Mouse (Mus musculus) limb, embryonic 15.5 days (tissue): ENCODE results near the gene Nap1l4. TPM values are rescaled to one million over a fixed set of nuclear protein-coding genes. Genes with fewer than 3 reads are reported as not detected.
A peak's percentile ranks its signal among the peaks of the same experiment; 100 is the strongest.

Experiments used
- ATAC-seq: fragments of 200-750 bp; cut with Nextera tagmentation; 2 replicates; pipeline ENCODE4 v1.8.0; 2017; ENCODE audit warnings: low read depth, moderate TSS enrichment; ENCODE audit not compliant: insufficient number of reproducible peaks, low FRiP score, low TSS enrichment
- H3K27ac ChIP-seq: fragments of 300-500 bp; sonication (generic); 2 replicates; pipeline ENCODE4 v1.5.1; 2015; ENCODE audit warnings: moderate library complexity, mild to moderate bottlenecking, inconsistent platforms
- H3K27me3 ChIP-seq: fragments of 300-500 bp; sonication (generic); 2 replicates; pipeline ENCODE4 v1.6.1; 2015; ENCODE audit warnings: inconsistent platforms
- H3K36me3 ChIP-seq: fragments of 300-500 bp; sonication (generic); 2 replicates; pipeline ENCODE4 v1.6.1; 2015; ENCODE audit warnings: inconsistent platforms
- H3K4me1 ChIP-seq: fragments of 300-500 bp; sonication (generic); 2 replicates; pipeline ENCODE4 v1.6.1; 2015; ENCODE audit warnings: inconsistent platforms
- H3K4me2 ChIP-seq: fragments of 300-500 bp; sonication (generic); 2 replicates; pipeline ENCODE4 v1.6.1; 2015; ENCODE audit warnings: mild to moderate bottlenecking, inconsistent platforms
- H3K4me3 ChIP-seq: fragments of 300-500 bp; sonication (generic); 2 replicates; pipeline ENCODE4 v1.5.1; 2015; ENCODE audit warnings: mild to moderate bottlenecking, inconsistent platforms
- H3K9ac ChIP-seq: fragments of 300-500 bp; sonication (generic); 2 replicates; pipeline ENCODE4 v1.6.1; 2015; ENCODE audit warnings: inconsistent platforms
- H3K9me3 ChIP-seq: fragments of 300-500 bp; sonication (generic); 2 replicates; pipeline ENCODE4 v1.6.1; 2016; ENCODE audit warnings: inconsistent platforms
- WGBS: fragments of 180-500 bp; shearing (Covaris S2); methylation state at CpG from one replicate; pipeline ENCODE4 v1.1.7; 2015; 5-methylcytosine and 5-hydroxymethylcytosine counted together
- polyA plus RNA-seq: library from polyadenylated mRNA; unstranded; fragments of >200 nt; fragmentation: Nextera tagmentation; extraction: Ambion mirVana; gene quantifications from 2 replicates; pipeline ENCODE4 v1.2.1, GENCODE M21; 2015

Nap1l4 gene
- polyA plus RNA-seq, 1 experiment from 2014 or later: 211 TPM

GRCm38 (mm10) chr7:143513763-143514415, 35.0 kb downstream of the Nap1l4 start:
- H3K27ac ChIP-seq: no peak overlapping the region
- no peaks in the 10 kb centered on the region for H3K4me1 ChIP-seq
- H3K4me3 ChIP-seq: no peak overlapping the region
- no peak overlapping the region for H3K9ac ChIP-seq
- H3K36me3 ChIP-seq: peaks cover 70% of the 10 kb centered on the region
- no peak overlapping the region for H3K4me2 ChIP-seq
- H3K27me3 ChIP-seq: no peaks in the 10 kb centered on the region
- ATAC-seq: no peak
- WGBS: 86% methylated on average over 10 of the region's 10 CpGs
- H3K9me3 ChIP-seq: no peaks in the 10 kb centered on the region

- Histone ChIP-seq H3K4me2 (no peak overlapping the region), H3K9ac (no peak overlapping the region), H3K4me1 (no peaks in the 10 kb centered on the region), H3K27ac (no peak overlapping the region), H3K9me3 (no peaks in the 10 kb centered on the region), H3K4me3 (no peak overlapping the region), H3K27me3 (peaks cover 1% of the 10 kb centered on the region; the same call in 1 of the 2 replicates), H3K36me3 (peaks cover 45% of the 10 kb centered on the region)
- no peak for ATAC-seq
Measured at GRCm38 (mm10) chr7:143511335-143511712, 37.6 kb downstream of the Nap1l4 start.

DNA sequence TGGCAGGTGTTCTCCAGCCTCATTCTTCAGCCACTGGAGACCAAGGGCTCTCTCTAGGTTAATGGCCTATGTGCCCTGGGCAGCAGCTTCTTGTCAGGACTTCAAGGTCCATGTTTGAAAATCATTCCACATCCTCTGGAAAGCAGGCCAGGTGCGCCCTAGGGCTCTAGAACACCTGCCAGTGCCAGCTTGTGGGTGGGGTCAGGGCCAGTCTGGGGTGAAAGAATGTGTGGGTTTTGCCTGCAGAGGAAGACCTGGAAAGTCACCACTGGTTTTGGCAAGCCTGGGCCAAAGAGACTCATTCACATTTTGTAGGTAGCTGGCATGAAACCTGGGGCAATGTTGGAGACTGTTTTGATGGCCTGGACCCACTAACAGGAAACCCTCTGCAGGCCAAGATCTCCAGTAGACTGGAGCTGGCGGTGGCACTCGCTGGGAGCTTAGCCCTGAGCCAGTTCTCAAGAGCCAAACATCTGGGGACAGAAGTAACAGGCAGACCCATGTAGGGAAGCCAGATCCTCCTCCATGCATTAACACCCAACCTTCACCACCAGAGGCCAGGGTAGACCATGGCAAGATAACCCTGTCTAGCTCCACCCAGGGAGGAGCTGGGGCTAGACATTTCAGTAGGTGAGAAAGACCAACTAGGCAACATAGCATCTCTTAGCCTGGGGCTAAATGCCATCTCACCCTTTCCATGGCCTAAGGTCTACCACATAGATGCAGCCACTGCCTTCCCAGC, 38.1 kb downstream of the Nap1l4 start:
- Histone ChIP-seq H3K4me3 (no peak overlapping the region), H3K36me3 (peaks cover 39% of the 10 kb centered on the region), H3K4me2 (no peak overlapping the region), H3K9ac (no peak overlapping the region), H3K27ac (no peak overlapping the region), H3K27me3 (peaks cover 3% of the 10 kb centered on the region; the same call in 1 of the 2 replicates), H3K9me3 (no peaks in the 10 kb centered on the region), H3K4me1 (no peaks in the 10 kb centered on the region)
- WGBS: 80% methylated on average over 3 of the region's 3 CpGs
- no peak for ATAC-seq

- ATAC-seq: no peak
- no peak overlapping the region for H3K4me3 ChIP-seq
- H3K4me1 ChIP-seq: no peaks in the 10 kb centered on the region
- H3K9me3 ChIP-seq: no peaks in the 10 kb centered on the region
- H3K4me2 ChIP-seq: no peak overlapping the region
- no peak overlapping the region for H3K9ac ChIP-seq
- WGBS: 75% methylated on average over 1 of the region's 1 CpGs
- peaks cover 3% of the 10 kb centered on the region; the same call in 1 of the 2 replicates for H3K27me3 ChIP-seq
- peaks cover 27% of the 10 kb centered on the region for H3K36me3 ChIP-seq
- no peak overlapping the region for H3K27ac ChIP-seq
Measured at GRCm38 (mm10) chr7:143509566-143509965, 39.3 kb downstream of the Nap1l4 start.

- H3K9ac ChIP-seq: no peak overlapping the region
- H3K36me3 ChIP-seq: no peaks in the 10 kb centered on the region
- WGBS: 25% methylated on average over 7 of the region's 7 CpGs
- no peak overlapping the region for H3K4me3 ChIP-seq
- H3K4me2 ChIP-seq: no peak overlapping the region
- H3K4me1 ChIP-seq: peaks cover 15% of the 10 kb centered on the region
- H3K9me3 ChIP-seq: no peaks in the 10 kb centered on the region
- H3K27me3 ChIP-seq: peaks cover 22% of the 10 kb centered on the region
- H3K27ac ChIP-seq: no peak overlapping the region
- no peak for ATAC-seq
Measured at GRCm38 (mm10) chr7:143506675-143507074, 42.2 kb downstream of the Nap1l4 start.

DNA sequence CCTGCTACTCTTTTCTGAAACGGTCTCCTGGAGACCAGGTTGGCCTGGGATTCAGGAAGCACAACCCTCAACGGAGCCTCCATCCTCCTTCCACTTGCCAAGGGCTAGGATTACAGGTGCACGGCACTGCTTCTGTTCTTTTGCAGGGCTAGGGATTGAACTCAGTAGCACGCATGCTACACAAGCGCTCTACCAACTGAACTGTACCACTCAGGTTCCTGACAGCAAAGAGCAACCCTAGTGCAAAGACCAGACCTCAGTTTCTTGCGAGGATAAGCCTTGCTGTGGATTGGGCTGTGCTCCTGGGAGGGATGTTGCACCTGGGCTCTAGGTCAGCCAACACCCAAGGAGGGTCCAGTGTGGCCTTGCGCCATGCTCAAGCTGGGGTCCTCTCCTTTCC, 42.6 kb downstream of the Nap1l4 start:
- no peaks in the 10 kb centered on the region for H3K36me3 ChIP-seq
- H3K4me1 ChIP-seq: peaks cover 19% of the 10 kb centered on the region
- H3K9ac ChIP-seq: no peak overlapping the region
- ATAC-seq: no peak
- H3K27ac ChIP-seq: no peak overlapping the region
- H3K9me3 ChIP-seq: no peaks in the 10 kb centered on the region
- no peak overlapping the region for H3K4me2 ChIP-seq
- H3K27me3 ChIP-seq: peaks cover 26% of the 10 kb centered on the region
- H3K4me3 ChIP-seq: no peak overlapping the region
- WGBS: 64% methylated on average over 7 of the region's 7 CpGs

DNA sequence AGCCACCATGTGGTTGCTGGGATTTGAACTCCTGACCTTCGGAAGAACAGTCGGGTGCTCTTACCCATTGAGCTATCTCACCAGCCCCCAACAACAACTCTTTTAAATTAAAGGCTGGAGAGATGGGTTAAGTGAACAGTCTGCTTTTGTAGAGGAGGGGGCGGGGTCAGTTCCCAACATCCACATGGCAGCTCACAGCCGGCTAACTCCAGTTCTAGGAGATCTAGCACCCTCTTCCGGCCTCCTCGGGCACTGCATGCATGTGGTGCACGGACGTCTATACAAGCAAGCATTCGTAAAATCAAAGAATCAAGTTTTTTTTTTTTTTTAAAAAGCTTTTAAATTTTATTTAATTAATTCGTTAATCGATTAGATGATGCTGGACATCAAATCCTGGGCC, 43.1 kb downstream of the Nap1l4 start:
- H3K9me3 ChIP-seq: no peaks in the 10 kb centered on the region
- no peak overlapping the region for H3K4me3 ChIP-seq
- WGBS: 25% methylated on average over 11 of the region's 11 CpGs
- peaks cover 31% of the 10 kb centered on the region for H3K27me3 ChIP-seq
- peaks cover 21% of the 10 kb centered on the region for H3K4me1 ChIP-seq
- no peaks in the 10 kb centered on the region for H3K36me3 ChIP-seq
- H3K9ac ChIP-seq: no peak overlapping the region
- no peak overlapping the region for H3K27ac ChIP-seq
- no peak for ATAC-seq
- H3K4me2 ChIP-seq: no peak overlapping the region

DNA sequence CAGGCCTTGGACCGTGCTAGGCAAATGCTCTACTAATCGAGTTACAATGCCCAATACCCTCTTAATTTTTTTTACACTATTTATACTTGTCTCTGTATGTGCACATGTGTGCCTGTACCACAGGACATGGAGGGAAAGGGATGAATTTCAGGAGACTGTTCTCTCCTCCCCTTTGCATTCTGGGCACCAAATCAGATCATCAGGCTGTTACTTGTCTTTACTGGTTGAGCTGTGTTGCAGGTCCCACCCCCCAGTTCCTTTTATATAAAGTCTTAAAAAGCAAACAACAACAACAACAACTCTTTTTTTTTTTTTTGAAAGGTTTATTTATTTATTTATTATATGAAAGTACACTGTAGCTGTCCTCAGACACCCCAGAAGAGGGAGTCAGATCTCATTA, 43.5 kb downstream of the Nap1l4 start:
- ATAC-seq: no peak
- Histone ChIP-seq H3K36me3 (no peaks in the 10 kb centered on the region), H3K27ac (no peak overlapping the region), H3K9me3 (no peaks in the 10 kb centered on the region), H3K4me3 (no peak overlapping the region), H3K4me2 (no peak overlapping the region), H3K27me3 (peaks cover 35% of the 10 kb centered on the region), H3K9ac (no peak overlapping the region), H3K4me1 (peaks cover 23% of the 10 kb centered on the region)
- whole genome bisulfite sequencing: 82% methylated on average over 2 of the region's 2 CpGs

DNA sequence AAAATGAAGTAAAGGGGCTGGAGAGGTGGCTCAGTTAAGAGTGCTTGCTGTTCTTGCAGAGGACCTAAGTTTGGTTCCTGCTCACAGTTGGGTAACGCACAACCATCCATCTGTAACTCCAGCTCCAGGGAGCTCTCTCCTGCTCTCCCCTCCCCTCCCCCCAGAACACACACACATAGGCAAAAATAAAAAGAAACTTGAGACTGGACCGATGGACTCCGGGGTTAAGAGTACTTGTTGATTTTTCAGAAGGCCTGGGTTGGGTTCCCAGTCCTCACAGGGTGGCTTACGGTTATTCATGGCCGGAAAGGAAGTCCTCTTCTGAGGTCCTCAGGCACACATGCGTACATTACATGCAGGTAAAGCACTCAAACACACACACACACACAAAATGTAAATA, 45.0 kb downstream of the Nap1l4 start:
- Histone ChIP-seq H3K27ac (no peak overlapping the region), H3K36me3 (no peaks in the 10 kb centered on the region), H3K4me2 (no peak overlapping the region), H3K9me3 (no peaks in the 10 kb centered on the region), H3K4me1 (peaks cover 23% of the 10 kb centered on the region), H3K27me3 (peaks cover 44% of the 10 kb centered on the region), H3K9ac (no peak overlapping the region), H3K4me3 (no peak overlapping the region)
- no peak for ATAC-seq
- WGBS: 88% methylated on average over 6 of the region's 6 CpGs

- Histone ChIP-seq H3K36me3 (no peaks in the 10 kb centered on the region), H3K4me2 (peak within 1 kb of the TSS; percentile 92), H3K9ac (peak within 1 kb of the TSS; percentile 40), H3K9me3 (no peaks in the 10 kb centered on the region), H3K4me3 (peak within 1 kb of the TSS; percentile 49), H3K4me1 (peaks cover 23% of the 10 kb centered on the region), H3K27ac (no peak within 1 kb of the TSS), H3K27me3 (peaks cover 44% of the 10 kb centered on the region)
- ATAC-seq: no peak
- 2% methylated on average over 51 of the region's 51 CpGs for WGBS
Measured at GRCm38 (mm10) chr7:143502418-143503200, 46.3 kb downstream of the Nap1l4 start, which contains the start of gene Phlda2. TSS of gene Phlda2 (minus strand) at chr7:143503150.

GRCm38 (mm10) chr7:143501643-143502417, 47.1 kb downstream of the Nap1l4 start:
- Histone ChIP-seq H3K27ac (no peak overlapping the region), H3K4me2 (peak overlapping the region; percentile 92), H3K4me1 (peaks cover 23% of the 10 kb centered on the region), H3K27me3 (peaks cover 44% of the 10 kb centered on the region), H3K9ac (peak overlapping the region; percentile 40), H3K9me3 (no peaks in the 10 kb centered on the region), H3K4me3 (peak overlapping the region; percentile 49), H3K36me3 (no peaks in the 10 kb centered on the region)
- 1% methylated on average over 55 of the region's 55 CpGs for WGBS
- no peak for ATAC-seq
